Mouse (Mus musculus) kidney, adult 2 months (tissue): ENCODE measurements around the gene Gxylt2. TPM values are rescaled to one million over a fixed set of nuclear protein-coding genes. Genes with fewer than 3 reads are reported as not detected.

Experiments used
- DNase-seq: peaks from one replicate; pipeline ENCODE4 v3.0.0; 2021
- H3K27ac ChIP-seq: fragments of 200-500 bp; 2 replicates; pipeline ENCODE4 v1.5.1; 2012; ENCODE audit warnings: low read depth, low read length, control low read depth, inconsistent platforms; ENCODE audit not compliant: insufficient read depth
- H3K27me3 ChIP-seq: fragments of 200-500 bp; replicated peaks from 2 replicates; pipeline ENCODE4 v1.6.1; 2012; ENCODE audit warnings: mild to moderate bottlenecking, moderate library complexity, low read length, inconsistent platforms; ENCODE audit not compliant: control insufficient read depth, insufficient read depth
- H3K36me3 ChIP-seq: fragments of 200-500 bp; 2 replicates; pipeline ENCODE4 v1.6.1; 2012; ENCODE audit warnings: mild to moderate bottlenecking, moderate library complexity, low read length, inconsistent platforms; ENCODE audit not compliant: control insufficient read depth, insufficient read depth
- H3K4me1 ChIP-seq: fragments of 200-500 bp; 2 replicates; pipeline ENCODE4 v1.6.1; 2011; ENCODE audit warnings: low read length; ENCODE audit not compliant: control insufficient read depth, insufficient read depth
- H3K4me3 ChIP-seq: fragments of 200-500 bp; 2 replicates; pipeline ENCODE4 v1.5.1; 2011; ENCODE audit warnings: mild to moderate bottlenecking, low read depth, low read length, control low read depth; ENCODE audit not compliant: insufficient read depth
- CTCF ChIP-seq: fragments of 200-500 bp; conservative IDR thresholded peaks from 2 replicates; pipeline ENCODE4 v1.5.1; 2011; ENCODE audit warnings: low read depth, mild to moderate bottlenecking, control low read depth, low read length, moderate library complexity, mixed read lengths; ENCODE audit not compliant: insufficient read depth, insufficient read length
- POLR2A ChIP-seq: fragments of 200-500 bp; IDR thresholded peaks from one replicate; pipeline ENCODE4 v1.6.1; 2011; ENCODE audit warnings: low read depth, low read length, control low read depth
- WGBS: fragments of 180-500 bp; shearing (Covaris S2); methylation state at CpG from one replicate; pipeline ENCODE4 v1.1.7; 2018; 5-methylcytosine and 5-hydroxymethylcytosine counted together
- polyA plus RNA-seq: library from polyadenylated mRNA; depleted of rRNA; stranded (reverse); fragments of >200 nt; gene quantifications from 2 replicates; pipeline ENCODE4 v1.2.3, GENCODE M21; 2012

Gene Gxylt2
- polyA plus RNA-seq, 1 experiment: 0.66 TPM

GRCm38 (mm10) chr6:100705366-100705811 is 855 bp downstream of the Gxylt2 start:
- no peaks in the 10 kb centered on the region for H3K36me3 ChIP-seq
- DNase-seq: peak; percentile 37
- TF ChIP-seq POLR2A: no peak
- no peak for TF ChIP-seq CTCF
- 3% methylated on average over 15 of the region's 15 CpGs for WGBS
- peak overlapping the region; percentile 31; the same call in 1 of the 2 replicates for H3K4me3 ChIP-seq
- H3K27me3 ChIP-seq: no peaks in the 10 kb centered on the region
- H3K27ac ChIP-seq: no peak overlapping the region
- H3K4me1 ChIP-seq: no peaks in the 10 kb centered on the region

- 81% methylated on average over 6 of the region's 6 CpGs for WGBS
- no peak for TF ChIP-seq CTCF
- TF ChIP-seq POLR2A: no peak
- Histone ChIP-seq H3K4me3 (no peak overlapping the region), H3K36me3 (no peaks in the 10 kb centered on the region), H3K27ac (no peak overlapping the region), H3K4me1 (no peaks in the 10 kb centered on the region), H3K27me3 (no peaks in the 10 kb centered on the region)
- DNase-seq: no peak
These were observed 2.3 kb downstream of the Gxylt2 start for GRCm38 (mm10) chr6:100706861-100707260.

GRCm38 (mm10) chr6:100707557-100707956 is 3.0 kb downstream of the Gxylt2 start:
- no peaks in the 10 kb centered on the region for H3K4me1 ChIP-seq
- H3K4me3 ChIP-seq: no peak overlapping the region
- WGBS: 71% methylated on average over 7 of the region's 7 CpGs
- no peak overlapping the region for H3K27ac ChIP-seq
- no peaks in the 10 kb centered on the region for H3K36me3 ChIP-seq
- DNase-seq: peak; percentile 25
- H3K27me3 ChIP-seq: no peaks in the 10 kb centered on the region
- no peak for TF ChIP-seq CTCF
- TF ChIP-seq POLR2A: no peak

- Histone ChIP-seq H3K36me3 (no peaks in the 10 kb centered on the region), H3K27me3 (no peaks in the 10 kb centered on the region), H3K4me3 (no peak overlapping the region), H3K4me1 (no peaks in the 10 kb centered on the region), H3K27ac (no peak overlapping the region)
- no peak for DNase-seq
- TF ChIP-seq POLR2A: no peak
- no peak for TF ChIP-seq CTCF
- 83% methylated on average over 1 of the region's 1 CpGs for WGBS
These were observed 3.7 kb downstream of the Gxylt2 start for GRCm38 (mm10) chr6:100708248-100708647.

- no peaks in the 10 kb centered on the region for H3K36me3 ChIP-seq
- no peak overlapping the region for H3K4me3 ChIP-seq
- 59% methylated on average over 9 of the region's 9 CpGs for WGBS
- TF ChIP-seq POLR2A: no peak
- TF ChIP-seq CTCF: no peak
- no peaks in the 10 kb centered on the region for H3K27me3 ChIP-seq
- H3K4me1 ChIP-seq: no peaks in the 10 kb centered on the region
- no peak overlapping the region for H3K27ac ChIP-seq
- DNase-seq: peak; percentile 9
These were observed 4.5 kb downstream of the Gxylt2 start for GRCm38 (mm10) chr6:100708996-100709395.

GRCm38 (mm10) chr6:100709483-100709882 is 4.9 kb downstream of the Gxylt2 start:
- Histone ChIP-seq H3K27ac (no peak overlapping the region), H3K4me1 (no peaks in the 10 kb centered on the region), H3K36me3 (no peaks in the 10 kb centered on the region), H3K27me3 (no peaks in the 10 kb centered on the region), H3K4me3 (no peak overlapping the region)
- TF ChIP-seq POLR2A (no peak), CTCF (no peak)
- WGBS: 10% methylated on average over 7 of the region's 7 CpGs
- peak; percentile 94 for DNase-seq

- Histone ChIP-seq H3K27ac (no peak overlapping the region), H3K4me3 (no peak overlapping the region), H3K36me3 (no peaks in the 10 kb centered on the region), H3K27me3 (no peaks in the 10 kb centered on the region), H3K4me1 (no peaks in the 10 kb centered on the region)
- 36% methylated on average over 4 of the region's 4 CpGs for WGBS
- TF ChIP-seq CTCF: no peak
- TF ChIP-seq POLR2A: no peak
- no peak for DNase-seq
These were observed 5.6 kb downstream of the Gxylt2 start for GRCm38 (mm10) chr6:100710170-100710569.
